Mouse (Mus musculus) A20 (cell line): Measurements from ENCODE around the gene Efhd2.

Experiments
- DNase-seq: peaks from one replicate; pipeline ENCODE4 v3.0.0-alpha.2; 2011; ENCODE audit warnings: low read depth, low spot score

Gene Efhd2

GRCm38 (mm10) chr4:141881289-141881914 is 6.7 kb upstream of the Efhd2 start:
- no peak for DNase-seq

- no peak for DNase-seq
Observed at GRCm38 (mm10) chr4:141879875-141880274, 5.2 kb upstream of the Efhd2 start.

- no peak for DNase-seq
Observed at GRCm38 (mm10) chr4:141879074-141879473, 4.4 kb upstream of the Efhd2 start.

- peak; percentile 23 for DNase-seq
Observed at GRCm38 (mm10) chr4:141878621-141879020, 3.9 kb upstream of the Efhd2 start.

- DNase-seq, result no peak
Observed at GRCm38 (mm10) chr4:141875481-141876108, 875 bp upstream of the Efhd2 start.

- peak; percentile 41 for DNase-seq
Observed at GRCm38 (mm10) chr4:141874111-141874600, 564 bp downstream of the Efhd2 start.

- no peak for DNase-seq
Observed at GRCm38 (mm10) chr4:141872977-141873376, 1.7 kb downstream of the Efhd2 start.

GRCm38 (mm10) chr4:141871909-141872308 is 2.8 kb downstream of the Efhd2 start:
- no peak for DNase-seq

GRCm38 (mm10) chr4:141871333-141871725 is 3.4 kb downstream of the Efhd2 start:
- DNase-seq, result no peak

GRCm38 (mm10) chr4:141870666-141871332 is 3.9 kb downstream of the Efhd2 start:
- DNase-seq, result no peak

GRCm38 (mm10) chr4:141869436-141870215 is 5.1 kb downstream of the Efhd2 start:
- DNase-seq, result peak; percentile 29

- DNase-seq, result no peak
Observed at GRCm38 (mm10) chr4:141868051-141868450, 6.7 kb downstream of the Efhd2 start.

- no peak for DNase-seq
Observed at GRCm38 (mm10) chr4:141867498-141867897, 7.2 kb downstream of the Efhd2 start.

- no peak for DNase-seq
Observed at GRCm38 (mm10) chr4:141866933-141867490, 7.7 kb downstream of the Efhd2 start.

GRCm38 (mm10) chr4:141865600-141865999 is 9.1 kb downstream of the Efhd2 start:
- no peak for DNase-seq

- DNase-seq, result no peak
Observed at GRCm38 (mm10) chr4:141865006-141865405, 9.7 kb downstream of the Efhd2 start.

- DNase-seq, result no peak
Observed at GRCm38 (mm10) chr4:141864506-141864905, 10.2 kb downstream of the Efhd2 start.

- DNase-seq, result no peak
Observed at GRCm38 (mm10) chr4:141863726-141864280, 10.9 kb downstream of the Efhd2 start.

- DNase-seq, result no peak
Observed at GRCm38 (mm10) chr4:141862867-141863266, 11.9 kb downstream of the Efhd2 start.

GRCm38 (mm10) chr4:141861591-141862295 is 13.0 kb downstream of the Efhd2 start:
- DNase-seq, result no peak
